Mouse (Mus musculus) layer of hippocampus, adult 11-12 months (tissue): ENCODE results near the gene Plscr3.

ENCODE experiments used
- DNase-seq: peaks from one replicate; pipeline ENCODE4 v3.0.0; 2022; ENCODE audit warnings: low spot score

Gene Plscr3

DNA sequence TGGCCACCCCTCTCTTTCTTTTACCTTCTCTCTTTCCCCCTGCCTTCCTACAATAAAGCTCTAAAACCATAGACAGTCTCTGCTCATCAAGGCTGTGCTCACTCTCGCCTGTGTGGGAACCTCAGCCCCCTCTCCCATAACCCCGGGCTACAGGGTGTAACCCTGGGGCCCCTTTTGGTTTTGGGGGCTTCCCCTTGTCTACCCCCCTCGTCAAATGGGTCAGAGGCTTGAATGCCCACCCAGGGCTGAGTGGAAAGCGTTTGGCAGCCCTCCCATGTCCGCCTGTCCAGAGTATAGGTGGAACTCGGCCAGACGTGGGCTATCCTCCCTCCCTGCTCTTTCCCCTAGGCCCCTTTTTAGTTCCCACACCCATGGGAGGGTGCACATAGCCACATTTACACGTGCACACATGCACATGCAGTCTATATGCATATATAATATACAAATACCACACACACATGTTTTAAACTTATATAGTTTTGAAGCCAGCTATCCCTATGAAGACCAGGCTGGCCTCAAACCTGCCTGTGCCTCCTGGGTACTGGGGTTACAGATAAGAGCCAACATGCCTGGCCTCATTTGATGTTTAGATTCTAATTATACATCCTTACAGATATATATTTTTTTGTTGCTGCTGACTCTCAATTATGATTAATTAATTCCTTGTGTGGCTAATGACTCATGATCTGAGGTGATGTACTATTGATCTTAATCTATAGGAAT, 18.1 kb downstream of the Plscr3 start:
- DNase-seq: no peak

DNA sequence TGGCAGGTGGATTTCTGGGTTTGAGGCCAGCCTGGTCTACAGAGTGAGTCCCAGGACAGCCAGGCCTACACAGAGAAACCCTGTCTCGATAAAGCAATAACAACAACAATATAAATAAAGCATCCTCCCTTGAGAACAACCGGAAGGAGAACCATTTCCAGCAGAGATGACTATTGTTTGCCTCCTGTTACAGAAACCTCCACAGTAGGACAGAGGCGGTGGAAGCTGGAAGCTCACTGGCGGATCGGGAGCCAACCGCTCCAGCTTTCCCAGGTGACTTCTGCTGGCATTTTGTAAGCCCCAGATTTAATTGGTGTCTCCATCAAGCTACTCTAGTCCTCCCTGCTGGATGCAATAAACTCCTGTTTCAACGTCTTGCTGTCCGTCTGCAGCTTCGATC, 19.4 kb downstream of the Plscr3 start:
- DNase-seq: no peak

DNA sequence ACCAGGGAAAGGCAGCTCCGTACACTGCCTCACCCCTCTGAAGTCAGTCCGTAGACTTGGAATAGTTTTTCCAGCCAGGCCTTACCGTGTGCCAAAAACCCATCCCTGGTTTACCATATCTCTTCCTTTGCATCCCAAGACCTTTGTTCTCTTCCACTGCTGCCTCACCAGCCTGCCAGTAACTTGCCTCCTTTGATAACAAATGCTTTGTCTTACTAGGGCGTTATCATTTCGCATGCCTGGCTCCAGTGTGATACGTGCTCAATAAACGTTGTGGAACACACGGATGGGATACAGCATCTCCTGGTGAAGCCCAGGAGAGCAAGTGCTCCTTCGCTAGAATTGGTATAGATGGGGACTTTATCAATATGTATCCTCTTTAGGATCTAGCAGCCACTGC, 21.2 kb downstream of the Plscr3 start:
- no peak for DNase-seq

DNA sequence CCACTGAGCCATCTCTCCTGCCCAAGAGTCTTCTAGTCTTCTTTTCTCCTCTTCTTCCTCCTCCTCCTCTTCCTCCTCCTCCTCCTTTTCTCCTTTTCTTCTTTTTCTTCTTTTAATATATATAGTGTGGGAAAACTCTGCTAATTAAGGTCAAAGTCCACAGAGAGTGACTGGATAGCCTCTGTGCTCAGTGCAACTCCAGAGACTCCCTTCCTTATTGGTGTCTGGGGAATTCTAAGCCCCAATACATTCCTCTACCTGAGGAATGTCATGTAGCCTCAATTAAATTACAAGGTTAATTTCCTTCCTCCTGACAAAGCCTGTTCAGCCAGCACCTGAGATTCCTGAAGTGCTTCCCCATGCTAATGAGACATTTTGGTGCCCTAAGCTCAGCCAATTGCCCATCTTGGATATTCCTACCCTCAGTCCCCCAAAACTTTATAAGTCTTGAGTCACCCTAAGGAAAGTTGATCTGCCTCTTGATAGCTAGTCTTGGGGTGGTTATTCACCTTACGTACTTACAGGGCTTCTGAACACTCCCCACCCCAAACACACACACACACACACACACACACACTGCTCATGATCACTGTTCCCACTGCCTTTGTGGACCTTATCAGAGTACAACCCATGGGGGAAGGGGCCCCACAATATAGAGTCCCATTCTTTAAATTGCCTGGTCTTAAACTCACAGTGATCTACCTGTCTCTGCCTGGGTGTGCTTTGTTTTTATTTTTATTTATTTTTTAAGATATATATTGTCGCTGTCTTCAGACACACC, 24.3 kb downstream of the Plscr3 start:
- no peak for DNase-seq

DNA sequence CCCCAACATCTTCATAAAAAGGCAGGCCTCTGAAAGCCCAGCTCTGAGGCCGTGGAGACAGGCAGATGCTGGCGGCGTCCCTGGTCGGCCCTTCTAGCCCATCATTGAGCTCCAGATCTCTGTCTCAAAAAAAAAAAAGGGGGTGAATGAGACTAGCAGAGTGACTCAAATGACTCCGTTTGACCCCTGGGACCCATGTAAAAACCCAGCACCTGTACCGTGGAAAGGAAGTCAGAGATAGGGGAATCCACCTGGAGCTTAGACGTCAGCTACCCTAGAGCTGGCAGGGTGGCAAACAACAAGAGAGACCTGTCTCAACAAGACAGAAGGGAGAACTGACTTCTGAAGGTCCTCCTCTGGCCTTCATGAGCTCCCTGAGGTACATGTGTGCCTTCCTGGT, 25.6 kb downstream of the Plscr3 start:
- DNase-seq: no peak

DNA sequence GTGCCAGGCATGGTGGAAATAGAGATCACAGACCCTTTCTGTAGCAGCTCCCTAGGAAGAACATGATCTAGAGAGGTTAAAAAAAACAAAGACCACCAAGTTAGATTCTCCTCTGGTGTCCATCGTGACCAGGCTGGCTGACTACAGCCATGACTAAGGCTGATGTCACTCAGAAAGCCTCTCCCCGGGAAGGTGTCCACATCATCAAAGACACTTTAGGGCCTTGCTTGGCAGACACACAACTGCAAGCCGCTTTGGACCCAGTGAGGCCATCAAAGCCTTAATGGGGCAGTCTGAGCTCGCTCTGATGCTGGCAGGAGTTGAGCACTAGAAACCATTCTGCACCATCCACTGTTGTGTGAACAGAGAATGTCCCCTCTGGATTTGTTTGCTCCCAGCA, 26.3 kb downstream of the Plscr3 start:
- no peak for DNase-seq

DNA sequence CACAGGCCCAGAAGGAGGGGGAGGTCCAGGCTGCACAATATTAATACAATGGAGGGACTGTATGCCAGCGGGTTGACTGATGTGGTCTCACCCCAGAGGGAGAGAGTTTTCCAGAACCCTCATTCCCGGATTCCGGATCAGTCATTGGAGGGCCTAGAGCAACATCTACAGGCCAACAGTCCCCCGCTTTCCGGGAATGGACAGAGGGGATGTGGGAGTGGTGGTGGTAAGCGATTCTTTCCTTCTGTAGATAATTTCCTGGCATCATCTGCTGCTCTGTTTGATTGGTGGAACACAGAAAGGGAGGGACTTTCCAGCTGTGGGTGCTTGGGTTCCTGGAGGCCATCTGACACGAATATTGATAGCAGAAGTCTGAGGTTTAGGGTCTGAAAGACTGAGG, 30.0 kb downstream of the Plscr3 start:
- DNase-seq: peak; percentile 43

DNA sequence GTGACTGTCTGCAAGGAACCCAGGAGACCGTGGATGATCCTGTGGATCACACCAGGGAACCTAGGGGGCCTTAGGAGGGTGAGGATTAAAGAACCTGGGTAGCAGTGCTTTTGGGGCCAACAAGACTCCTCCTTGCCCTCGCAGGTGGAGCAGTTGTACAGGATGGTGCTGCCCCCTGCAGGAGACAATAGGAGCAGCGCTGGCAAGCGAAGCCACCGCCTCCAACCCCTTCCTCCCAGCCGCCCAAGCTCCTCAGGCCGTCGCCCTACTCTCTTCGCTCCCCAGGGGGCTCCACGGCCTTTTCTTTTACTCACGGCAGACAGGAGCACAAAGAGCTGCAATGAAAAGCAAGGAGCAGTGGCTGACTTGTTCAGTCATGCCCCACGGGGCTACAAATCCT, 30.7 kb downstream of the Plscr3 start:
- peak; percentile 84 for DNase-seq

DNA sequence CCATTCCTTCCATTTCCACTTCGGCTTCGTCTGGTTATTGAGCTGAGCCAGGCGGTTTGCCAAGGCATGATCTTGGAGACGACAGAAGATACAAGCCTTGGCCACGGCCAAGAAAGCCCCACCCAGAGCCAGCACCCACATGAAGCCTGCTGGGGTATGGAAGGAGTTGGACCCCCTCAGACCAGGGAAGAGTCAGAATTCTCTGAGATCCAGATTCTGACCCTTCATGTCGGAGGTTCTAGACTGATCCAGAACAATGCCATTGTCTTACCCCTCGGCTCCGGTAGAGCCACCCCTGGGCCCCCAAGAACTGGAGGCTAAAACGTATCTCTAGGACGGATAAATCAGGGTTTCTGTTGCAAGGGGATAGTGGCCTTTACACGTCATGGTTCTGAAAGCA, 31.7 kb downstream of the Plscr3 start, which contains the start of gene Tmem95:
Gene Tmem95, minus strand, starts transcription at position 141 of the 400 bp plus-strand sequence.
- DNase-seq: no peak

DNA sequence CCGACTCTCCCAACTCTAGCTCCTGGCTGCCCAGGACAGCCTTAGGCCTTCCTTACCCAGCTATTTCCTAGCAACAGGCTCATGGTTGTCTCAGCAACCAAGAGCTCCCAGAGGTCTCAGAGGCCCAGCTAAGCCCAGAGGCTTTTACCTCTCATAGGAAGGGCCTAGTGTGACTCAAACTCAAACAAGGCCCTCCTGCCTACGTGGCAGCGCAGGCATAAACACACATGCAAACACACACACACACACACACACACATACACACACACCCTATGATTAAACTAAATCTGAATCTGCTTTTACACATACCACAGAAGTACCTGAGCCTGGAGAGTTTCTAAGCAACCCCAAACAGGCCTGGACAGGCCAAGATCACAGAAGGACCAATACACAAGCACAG, 32.2 kb downstream of the Plscr3 start:
- DNase-seq: no peak

DNA sequence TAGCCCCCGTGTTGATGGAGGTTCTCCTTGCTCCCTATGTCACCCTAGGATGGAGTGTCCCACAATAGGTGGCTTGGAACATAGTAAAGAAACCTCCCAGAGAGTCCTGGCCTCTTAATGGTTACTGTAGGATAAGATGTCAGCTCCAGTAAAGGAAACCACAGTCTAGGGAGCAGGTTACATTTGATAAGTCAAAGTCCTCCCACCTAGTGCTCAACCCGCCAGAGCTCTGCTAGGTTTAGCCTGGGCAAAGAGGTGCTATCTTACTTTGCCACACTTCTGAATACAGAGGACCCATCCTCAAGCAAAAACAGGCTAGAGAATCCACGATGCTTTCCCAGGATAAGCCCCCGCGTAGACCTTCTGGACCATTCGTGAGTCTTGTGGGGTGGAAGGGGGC, 32.8 kb downstream of the Plscr3 start:
- no peak for DNase-seq

DNA sequence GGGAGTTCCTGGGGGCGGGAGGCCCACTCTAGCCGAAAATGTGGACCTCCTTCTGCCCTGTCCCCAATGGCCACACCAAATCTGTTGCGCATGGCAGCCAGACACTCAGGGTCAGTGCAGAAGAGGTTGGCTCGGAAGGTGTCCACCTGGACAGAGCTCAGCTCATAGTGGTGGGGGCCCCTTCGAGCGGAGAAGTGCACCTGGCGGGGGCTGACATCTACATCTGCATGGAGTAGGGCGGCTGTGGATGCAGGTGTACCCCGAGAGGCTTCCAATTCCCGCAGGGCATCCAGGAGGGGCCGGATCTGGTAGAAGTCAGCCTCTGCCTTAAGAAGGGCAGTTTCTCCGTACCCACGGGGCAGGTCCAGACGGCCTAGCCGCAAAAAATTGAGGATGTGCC, 33.5 kb downstream of the Plscr3 start:
- DNase-seq: no peak

DNA sequence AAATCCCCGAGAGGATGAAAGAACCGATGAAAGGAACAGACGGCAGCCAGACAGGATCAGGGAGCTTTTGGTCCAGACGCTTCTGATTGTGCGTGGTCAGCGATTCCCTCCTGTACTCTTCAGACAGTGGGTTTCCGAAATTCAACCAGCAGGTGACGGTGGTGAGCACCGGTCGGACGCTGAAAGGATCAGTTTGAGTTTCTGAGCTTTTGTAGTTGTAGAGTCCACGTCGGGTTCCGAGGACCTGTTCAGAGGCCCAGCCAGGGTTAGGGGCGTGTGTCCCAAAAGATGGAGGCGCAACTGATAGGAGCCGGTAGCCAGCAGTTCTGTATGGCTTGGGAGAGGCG, 34.3 kb downstream of the Plscr3 start:
- peak; percentile 46 for DNase-seq

DNA sequence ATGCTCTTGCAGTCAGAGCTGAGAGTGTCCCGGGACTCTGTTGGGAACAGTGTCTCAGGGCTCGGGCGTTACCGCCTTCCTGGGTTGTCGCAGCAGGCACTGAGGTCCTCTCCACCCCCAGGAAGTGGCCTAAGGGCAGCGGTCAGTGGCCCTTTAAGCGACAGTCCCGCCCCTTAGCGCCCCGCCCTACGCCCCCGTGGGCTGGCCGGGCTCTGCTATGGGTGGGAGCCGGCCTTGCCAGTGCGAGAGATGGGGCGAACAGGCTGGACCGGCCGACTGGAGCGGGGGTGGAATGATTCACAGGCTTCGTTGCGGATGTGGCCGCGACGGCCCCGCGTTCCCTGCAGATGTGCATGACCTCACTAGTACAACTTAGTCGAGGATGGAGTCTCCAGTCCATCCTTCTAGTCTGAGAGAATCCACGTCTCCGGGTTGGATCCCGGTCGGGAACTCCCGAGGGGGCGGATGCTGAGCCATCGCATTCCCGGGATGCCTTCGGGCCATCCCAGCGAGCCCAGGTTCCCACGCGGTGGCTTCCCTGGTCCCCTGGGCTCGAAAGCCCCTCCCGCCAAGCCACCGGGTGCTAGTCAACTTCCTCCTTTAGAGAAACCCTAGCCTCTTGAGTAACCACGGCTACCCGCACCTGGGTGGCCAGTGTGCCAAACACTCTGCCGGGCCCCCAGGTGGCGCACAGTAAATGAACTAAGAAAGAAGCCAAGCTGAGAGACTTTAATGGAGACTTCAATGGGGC, 34.9 kb downstream of the Plscr3 start, which contains the start of gene Kctd11:
Gene Kctd11, minus strand, starts transcription at position 554 of the 751 bp plus-strand sequence.
- peak; percentile 83 for DNase-seq

DNA sequence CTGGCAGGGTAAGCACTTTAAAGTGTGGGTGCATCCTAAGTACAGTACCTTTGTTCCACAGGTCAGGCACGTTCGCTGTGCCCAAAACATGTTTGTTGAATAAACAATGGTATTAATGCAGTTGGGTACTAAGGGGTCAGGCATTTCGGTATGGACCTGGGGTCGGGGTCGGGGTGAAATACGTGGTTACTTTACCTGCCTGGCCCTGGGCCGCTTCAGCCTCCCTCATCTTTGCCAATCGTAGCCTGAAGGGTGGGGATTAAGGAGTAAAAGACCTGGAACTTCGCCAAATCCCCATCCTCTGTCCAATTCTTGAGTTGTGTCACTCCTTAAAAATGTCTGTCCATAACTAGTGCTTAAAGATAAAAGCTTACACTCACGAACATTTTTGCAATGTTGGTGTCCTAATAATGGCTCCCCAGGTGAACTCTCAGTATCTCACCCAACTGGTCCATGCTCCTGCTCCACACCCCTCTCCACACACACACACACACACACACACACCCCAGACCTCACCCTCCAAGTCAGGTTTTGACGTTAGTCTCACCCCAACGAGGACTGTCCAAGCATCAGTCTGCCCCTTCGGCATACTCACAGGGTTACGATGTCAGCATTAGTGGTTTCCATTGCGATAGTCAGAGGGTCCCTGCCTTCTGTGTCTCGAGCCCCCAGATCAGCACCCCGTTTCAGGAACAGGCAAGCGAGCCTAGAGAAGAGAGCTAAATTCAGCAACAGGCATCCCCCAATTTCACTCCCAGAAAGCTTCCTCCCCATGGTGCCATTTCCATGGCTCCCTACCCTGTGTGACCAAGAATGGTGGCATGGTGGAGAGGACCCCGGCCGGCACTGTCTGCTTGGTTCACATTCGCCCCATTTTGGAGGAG, 35.9 kb downstream of the Plscr3 start:
- DNase-seq: no peak

DNA sequence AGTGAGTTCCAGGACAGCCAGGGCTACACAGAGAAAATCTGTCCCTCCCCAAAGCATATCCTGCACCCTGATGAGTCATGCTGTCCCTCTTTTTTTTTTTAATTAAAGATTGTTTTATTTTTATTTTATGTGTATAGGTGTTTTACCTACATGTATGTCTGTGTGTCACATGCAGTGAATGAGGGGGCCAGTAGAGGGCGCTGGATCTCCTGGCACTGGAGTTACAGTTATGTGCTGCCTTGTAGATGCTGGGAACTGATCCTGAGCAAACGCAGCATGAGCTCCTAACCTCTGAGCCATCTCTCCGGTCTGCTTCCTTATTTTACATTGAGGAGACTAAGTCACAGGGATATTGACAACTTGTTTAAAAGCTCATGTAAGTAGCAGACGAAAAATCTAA, 36.9 kb downstream of the Plscr3 start:
- no peak for DNase-seq

DNA sequence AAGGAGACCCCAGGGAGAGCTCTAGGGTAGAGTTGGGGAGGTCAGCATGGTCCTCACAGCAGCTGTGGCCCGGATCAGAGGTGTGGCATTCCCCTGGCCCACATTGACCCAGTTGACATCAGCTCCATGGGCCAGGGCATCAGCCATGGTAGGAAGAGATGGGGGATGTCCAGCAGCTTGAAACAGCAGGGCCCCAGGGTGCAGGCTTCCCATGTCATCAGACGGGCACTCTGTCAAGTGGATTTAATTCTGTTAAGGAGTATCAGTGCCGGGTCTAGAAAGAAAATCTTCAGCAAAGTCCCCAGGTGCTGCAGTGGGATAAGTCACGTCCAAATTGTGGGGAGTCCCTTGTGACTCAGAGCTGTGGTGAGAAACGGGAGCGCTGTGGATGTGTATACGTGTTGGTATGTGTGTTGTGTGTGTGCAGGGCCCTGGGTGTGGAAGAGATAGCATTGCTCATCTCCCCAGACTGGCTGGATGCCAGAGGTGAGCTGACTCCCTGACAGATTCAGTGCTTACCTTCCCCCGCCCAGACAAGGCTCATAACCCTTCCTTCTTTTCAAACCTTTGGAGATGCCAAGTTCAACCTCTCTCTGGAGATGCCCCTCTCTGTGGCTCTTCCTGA, 37.5 kb downstream of the Plscr3 start:
- DNase-seq: no peak

DNA sequence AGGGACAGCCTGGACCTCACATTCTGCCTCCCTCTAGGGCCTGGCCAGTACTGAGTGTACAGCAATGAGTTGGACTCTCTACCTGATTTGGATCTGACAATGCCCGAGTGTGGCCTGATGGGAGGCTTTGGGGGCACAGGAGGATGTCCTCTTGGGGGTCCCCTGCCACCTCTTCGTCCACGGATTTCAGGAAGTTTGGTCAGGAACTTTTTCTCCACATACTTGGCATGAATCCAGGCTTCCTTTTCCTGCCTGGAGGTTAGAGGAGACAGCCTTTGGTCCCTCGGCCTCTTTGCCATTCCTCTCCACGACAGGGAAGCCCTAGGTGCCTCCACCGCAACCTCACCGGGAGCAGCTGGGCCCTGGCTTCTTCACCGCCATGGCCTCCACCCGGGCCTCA, 38.1 kb downstream of the Plscr3 start:
- DNase-seq: no peak

DNA sequence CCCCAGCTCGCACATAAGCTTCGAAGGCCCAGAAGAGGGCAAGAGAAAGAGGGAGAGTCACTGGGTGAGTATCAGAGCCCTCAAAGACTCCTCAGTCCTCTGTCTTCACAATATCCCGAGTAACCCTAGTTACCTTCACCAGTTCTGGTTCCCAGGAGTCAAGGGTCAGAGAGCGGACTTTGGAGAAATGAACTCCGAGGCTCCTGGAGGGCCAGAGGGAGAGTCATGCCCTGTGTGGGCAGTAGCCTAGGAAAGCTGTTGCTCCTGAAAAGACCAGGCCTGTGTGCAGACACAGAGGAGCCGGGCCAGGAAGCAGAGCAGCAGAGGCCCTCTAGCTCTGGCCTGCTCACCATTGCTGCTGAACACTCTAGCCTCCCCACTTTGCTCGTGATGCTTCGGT, 38.5 kb downstream of the Plscr3 start:
- DNase-seq: no peak

DNA sequence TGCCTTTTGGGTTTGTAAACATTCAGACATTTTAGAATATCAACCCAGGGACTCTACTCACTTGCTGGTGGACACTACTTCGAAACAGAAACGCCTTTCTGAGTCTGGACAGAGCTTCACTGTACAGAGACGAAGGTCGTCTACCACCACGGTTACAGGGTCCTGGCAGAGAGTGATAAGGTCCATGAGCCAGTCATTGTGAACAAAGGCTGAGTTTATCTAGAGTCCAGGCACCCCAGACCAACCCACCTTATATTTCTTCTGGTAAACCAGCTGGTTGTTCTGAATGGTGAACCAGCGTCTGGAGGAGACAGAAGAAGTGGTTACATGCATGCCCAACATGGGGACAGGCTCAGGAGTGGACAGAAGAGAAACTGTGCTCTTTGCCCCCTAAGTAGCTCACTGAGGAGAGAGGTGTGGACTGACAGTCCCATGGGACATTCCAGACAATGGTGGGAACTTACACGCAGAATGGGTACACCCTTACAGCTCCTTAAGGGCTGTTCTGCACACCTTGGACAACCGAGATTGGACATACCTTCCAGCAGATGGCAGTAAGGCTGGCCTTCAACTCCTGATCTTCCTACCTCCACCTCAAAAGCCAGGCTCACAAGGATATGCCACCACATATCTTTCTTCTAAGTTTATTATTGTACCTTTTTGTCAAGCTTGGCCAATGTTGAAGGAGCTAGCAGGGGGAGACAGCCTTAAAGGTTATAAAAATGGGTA, 40.9 kb downstream of the Plscr3 start:
- no peak for DNase-seq

DNA sequence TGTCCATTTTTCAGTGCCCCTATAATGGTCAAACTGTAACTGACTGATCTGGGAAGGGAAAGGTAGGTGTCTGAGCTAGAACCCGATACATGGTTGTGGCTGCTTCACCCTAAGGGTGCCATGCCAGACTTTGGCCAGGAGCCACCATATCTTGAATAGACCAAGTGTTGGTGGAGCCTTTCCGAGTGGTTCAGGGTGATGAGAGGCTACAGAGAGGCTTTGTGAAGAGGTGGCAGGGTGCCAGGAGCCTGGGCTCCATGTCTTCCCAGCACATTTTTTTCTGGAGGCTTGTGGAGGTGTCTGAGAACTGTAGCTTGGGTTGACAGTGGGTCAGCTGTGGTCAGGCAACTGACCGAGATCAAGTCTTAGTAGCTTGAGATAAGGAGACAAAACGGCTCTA, 45.3 kb downstream of the Plscr3 start:
- peak; percentile 61 for DNase-seq
